Mouse (Mus musculus) heart, adult 2 months (tissue): Measurements from ENCODE around the gene Gpr150.

ENCODE experiments used
- CTCF ChIP-seq: fragments of 200-600 bp; IDR thresholded peaks from 2 replicates; pipeline ENCODE4 v1.8.1; 2022; ENCODE audit warnings: antibody characterized with exemption, mild to moderate bottlenecking, moderate library complexity
- EP300 ChIP-seq: fragments of 200-500 bp; IDR thresholded peaks from 2 replicates; pipeline ENCODE4 v1.6.1; 2011; ENCODE audit warnings: low read depth, low read length, control low read depth; ENCODE audit not compliant: insufficient read depth
- POLR2A ChIP-seq: fragments of 200-500 bp; IDR thresholded peaks from 2 replicates; pipeline ENCODE4 v1.6.1; 2011; ENCODE audit warnings: mild to moderate bottlenecking, low read depth, low read length, control low read depth; ENCODE audit not compliant: insufficient read depth

GRCm38 (mm10) chr13:76018844-76019400 lies 37.9 kb downstream of the Gpr150 start:
- no peak for TF ChIP-seq POLR2A
- no peak for TF ChIP-seq CTCF
- no peak for TF ChIP-seq EP300
